Mouse (Mus musculus): ENCODE results near the gene Sct. TPM values are rescaled to one million over a fixed set of nuclear protein-coding genes. Genes with fewer than 3 reads are reported as not detected.

Gene Sct
- 1.4 and 1.8 TPM in 2 replicates for polyA plus RNA-seq (2012; rRNA removed; ENCODE audit: low replicate concordance)

GRCm38 (mm10) chr7:141278766-141279590, at the start of gene Sct:
Sct (minus strand) TSS chr7:141279133.

DNA sequence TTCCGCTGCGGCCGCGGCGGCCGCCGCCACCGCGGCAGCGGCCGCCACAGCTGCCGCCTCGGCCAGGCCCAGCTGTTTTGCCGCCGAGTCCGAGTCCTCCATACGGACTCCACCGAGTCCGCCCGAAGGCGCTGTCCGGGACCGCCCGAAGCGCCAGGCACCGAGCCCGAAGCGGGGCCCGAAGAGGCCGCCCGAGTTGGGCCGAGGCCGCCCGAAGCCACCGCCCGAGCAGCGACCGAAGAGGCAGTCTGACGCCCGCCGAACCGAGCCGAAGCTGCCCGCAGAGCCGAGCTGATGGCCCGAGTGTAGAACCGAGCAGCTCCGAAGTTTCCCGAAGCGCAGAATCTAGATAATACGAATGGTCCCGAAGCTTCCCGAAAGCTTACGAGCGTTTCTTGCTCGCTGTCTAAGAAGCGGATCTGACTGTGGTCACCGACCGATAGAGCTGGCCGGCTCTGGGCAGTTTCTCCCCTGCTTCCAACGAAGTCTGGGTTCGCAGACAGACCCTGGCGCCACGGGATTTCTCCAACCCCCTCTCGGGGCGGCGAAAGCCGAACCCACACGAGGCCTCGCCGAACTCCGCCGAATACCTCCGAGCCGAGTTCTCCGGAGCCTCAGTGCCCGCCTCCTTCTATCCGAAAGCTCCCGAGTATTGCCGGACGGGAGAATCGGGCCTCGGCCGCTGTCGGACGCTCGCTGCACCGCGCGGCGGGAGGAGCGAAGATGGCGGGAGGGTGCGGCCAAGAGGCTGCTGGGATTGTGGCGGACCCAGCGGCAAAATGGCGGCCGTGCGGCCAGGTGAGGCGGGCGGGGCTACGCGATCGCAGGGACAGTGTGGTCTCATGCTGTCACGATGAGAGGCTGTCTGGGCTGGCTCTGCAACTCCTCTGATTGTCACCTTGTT, 48.8 kb upstream of the Sct start, which contains the start of the genes Deaf1 and Tmem80:
TSS of gene Deaf1 (minus strand) at position 222 of the 904 bp plus-strand sequence.
TSS of gene Tmem80 (plus strand) at position 271 of the 904 bp plus-strand sequence.

GRCm38 (mm10) chr7:141291921-141292582, 13.1 kb upstream of the Sct start, which contains the start of gene Drd4:
Drd4 (plus strand) TSS chr7:141292006.

DNA sequence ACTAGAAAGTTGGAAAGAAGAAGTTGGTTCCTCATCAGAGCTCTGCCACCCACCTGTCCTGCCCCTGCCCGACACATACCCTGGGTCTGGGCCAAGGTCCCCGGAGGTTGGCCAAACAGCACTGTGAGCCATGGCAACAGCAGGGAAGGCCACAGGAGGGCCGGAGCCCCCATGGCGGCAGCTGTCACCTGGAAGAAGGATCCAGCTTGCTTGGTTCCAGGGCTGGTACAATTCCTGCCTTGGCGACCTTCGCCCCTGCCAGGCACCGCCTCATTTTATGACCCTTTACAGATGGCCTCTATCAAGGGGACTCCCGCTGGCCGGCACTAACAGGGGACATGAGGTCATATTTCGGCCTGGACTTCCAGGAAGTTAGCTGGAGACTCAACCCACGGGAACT, 2.4 kb downstream of the Sct start, which contains the start of gene Cdhr5:
TSS of gene Cdhr5 (minus strand) at position 241 of the 400 bp plus-strand sequence.

DNA sequence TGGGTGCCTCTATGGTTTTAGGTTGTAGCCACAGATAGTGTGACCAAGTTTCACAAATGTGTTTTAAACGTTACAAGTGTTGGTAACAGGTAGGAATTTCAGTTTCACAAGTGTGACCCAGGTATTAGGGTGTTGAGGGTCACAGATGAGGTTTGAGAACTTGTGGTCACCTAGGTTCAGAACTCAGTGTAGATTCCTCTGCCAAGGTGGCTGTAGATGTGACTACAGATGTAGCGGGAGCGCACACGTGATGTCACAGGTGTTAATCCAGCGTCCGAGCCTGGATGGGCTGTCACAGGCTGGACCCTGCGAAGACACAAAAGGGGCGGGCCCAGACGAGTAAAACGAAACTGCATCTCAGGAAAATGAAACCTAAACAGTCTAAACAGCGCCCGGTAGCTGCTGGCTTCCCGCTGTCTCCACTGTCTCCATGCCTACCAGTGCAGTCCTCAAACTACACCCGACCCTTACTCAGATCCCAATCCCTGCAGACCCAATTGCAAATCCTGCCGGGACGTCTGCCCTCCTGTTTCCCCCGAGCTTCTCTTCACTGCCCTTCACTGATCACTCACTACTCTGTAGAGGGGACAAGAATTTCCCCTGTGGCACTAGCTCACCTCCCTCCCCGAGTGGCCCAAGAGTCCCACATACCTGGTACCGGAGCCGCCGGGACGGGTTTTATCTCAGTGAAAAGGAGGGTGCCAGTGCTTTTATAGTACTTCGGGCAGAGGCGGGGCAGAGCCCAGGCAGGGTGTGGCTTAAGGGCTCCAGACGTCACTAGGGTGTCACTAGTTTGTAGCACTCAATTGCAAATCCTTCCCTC, 13.0 kb downstream of the Sct start, which contains the start of gene Irf7:
TSS of gene Irf7 (minus strand) at position 743 of the 823 bp plus-strand sequence.

Other genes with a start within 250 kb of the Sct start
- 0.26 and 5.6 TPM in 2 replicates for gene B4galnt4, start 218.0 kb downstream of the Sct start, polyA plus RNA-seq (2012; rRNA removed; ENCODE audit: low replicate concordance)
- 1.7 and 14.7 TPM in 2 replicates for gene Pkp3, start 200.9 kb downstream of the Sct start, polyA plus RNA-seq (2012; rRNA removed; ENCODE audit: low replicate concordance)
- gene Sigirr, start 178.6 kb downstream of the Sct start, polyA plus RNA-seq (2012; rRNA removed; ENCODE audit: low replicate concordance): 21.2 and 25.3 TPM in 2 replicates
- gene Ano9, start 161.3 kb downstream of the Sct start, polyA plus RNA-seq (2012; rRNA removed; ENCODE audit: low replicate concordance): 0.20 and 11.9 TPM in 2 replicates
- 44.6 and 49.3 TPM in 2 replicates for gene Ptdss2, start 156.8 kb downstream of the Sct start, polyA plus RNA-seq (2012; rRNA removed; ENCODE audit: low replicate concordance)
- gene Rnh1, start 106.3 kb downstream of the Sct start, polyA plus RNA-seq (2012; rRNA removed; ENCODE audit: low replicate concordance): 139 and 202 TPM in 2 replicates
- gene Hras, start 85.1 kb downstream of the Sct start, polyA plus RNA-seq (2012; rRNA removed; ENCODE audit: low replicate concordance): 82.4 and 82.9 TPM in 2 replicates
- 6.6 and 7.6 TPM in 2 replicates for gene Lrrc56, start 85.0 kb downstream of the Sct start, polyA plus RNA-seq (2012; rRNA removed; ENCODE audit: low replicate concordance)
- gene Lmntd2, start 65.1 kb downstream of the Sct start, polyA plus RNA-seq (2012; rRNA removed; ENCODE audit: low replicate concordance): 0.26 and 3.7 TPM in 2 replicates
- gene Rassf7, start 63.3 kb downstream of the Sct start, polyA plus RNA-seq (2012; rRNA removed; ENCODE audit: low replicate concordance): 8.8 and 33.1 TPM in 2 replicates
- gene Phrf1, start 50.3 kb downstream of the Sct start, polyA plus RNA-seq (2012; rRNA removed; ENCODE audit: low replicate concordance): 16.5 and 28.7 TPM in 2 replicates
- 72.7 and 97.5 TPM in 2 replicates for gene Irf7, start 12.7 kb downstream of the Sct start, polyA plus RNA-seq (2012; rRNA removed; ENCODE audit: low replicate concordance)
- gene Cdhr5, start 2.3 kb downstream of the Sct start, polyA plus RNA-seq (2012; rRNA removed; ENCODE audit: low replicate concordance): 0.13 and 0.35 TPM in 2 replicates
- gene Drd4, start 12.9 kb upstream of the Sct start, polyA plus RNA-seq (2012; rRNA removed; ENCODE audit: low replicate concordance): 0.09 TPM in 1 of 2 replicates, not detected in the other
- gene Deaf1, start 48.6 kb upstream of the Sct start, polyA plus RNA-seq (2012; rRNA removed; ENCODE audit: low replicate concordance): 19.0 and 35.2 TPM in 2 replicates
- gene Tmem80, start 48.6 kb upstream of the Sct start, polyA plus RNA-seq (2012; rRNA removed; ENCODE audit: low replicate concordance): 58.4 and 71.0 TPM in 2 replicates
- gene Eps8l2, start 59.7 kb upstream of the Sct start, polyA plus RNA-seq (2012; rRNA removed; ENCODE audit: low replicate concordance): 20.1 and 30.8 TPM in 2 replicates
- 446 and 750 TPM in 2 replicates for gene Taldo1, start 113.1 kb upstream of the Sct start, polyA plus RNA-seq (2012; rRNA removed; ENCODE audit: low replicate concordance)
- gene Gatd1, start 135.0 kb upstream of the Sct start, polyA plus RNA-seq (2012; rRNA removed; ENCODE audit: low replicate concordance): 59.5 and 84.7 TPM in 2 replicates
- 0.97 and 1.7 TPM in 2 replicates for gene Cend1, start 150.4 kb upstream of the Sct start, polyA plus RNA-seq (2012; rRNA removed; ENCODE audit: low replicate concordance)
- gene Slc25a22, start 158.8 kb upstream of the Sct start, polyA plus RNA-seq (2012; rRNA removed; ENCODE audit: low replicate concordance): 134 and 159 TPM in 2 replicates
- gene Pidd1, start 164.9 kb upstream of the Sct start, polyA plus RNA-seq (2012; rRNA removed; ENCODE audit: low replicate concordance): 9.8 and 14.5 TPM in 2 replicates
- gene Rplp2, start 168.2 kb upstream of the Sct start, polyA plus RNA-seq (2012; rRNA removed; ENCODE audit: low replicate concordance): 457 and 759 TPM in 2 replicates
- gene Pnpla2, start 176.1 kb upstream of the Sct start, polyA plus RNA-seq (2012; rRNA removed; ENCODE audit: low replicate concordance): 1,309 and 3,373 TPM in 2 replicates
- gene Cracr2b, start 182.0 kb upstream of the Sct start, polyA plus RNA-seq (2012; rRNA removed; ENCODE audit: low replicate concordance): 34.3 and 65.7 TPM in 2 replicates
- gene Cd151, start 188.3 kb upstream of the Sct start, polyA plus RNA-seq (2012; rRNA removed; ENCODE audit: low replicate concordance): 617 and 1,187 TPM in 2 replicates
- gene Polr2l, start 196.0 kb upstream of the Sct start, polyA plus RNA-seq (2012; rRNA removed; ENCODE audit: low replicate concordance): 63.9 and 76.4 TPM in 2 replicates
- gene Tspan4, start 196.1 kb upstream of the Sct start, polyA plus RNA-seq (2012; rRNA removed; ENCODE audit: low replicate concordance): 166 and 253 TPM in 2 replicates

Data from subcutaneous adipose tissue, adult 2 months (tissue).